Mouse (Mus musculus) adrenal gland, postnatal 36 days (tissue): ENCODE data around the gene Dicer1. TPM values are rescaled to one million over a fixed set of nuclear protein-coding genes. Genes with fewer than 3 reads are reported as not detected.

Experiments
- DNase-seq, 2 experiments: peaks; one replicate each; pipeline ENCODE4 v3.0.0; 2021; ENCODE audit warnings: mixed read lengths in 1 of 2
- long read RNA-seq, 2 experiments: library from polyadenylated mRNA; stranded (forward); transcript quantifications; one replicate each; pipeline ENCODE4 v2.0.0; 2021; ENCODE audit warnings: borderline sequencing depth in 2 of 2
- total RNA-seq, 2 experiments: library from RNA; stranded (reverse); gene quantifications; 2 replicates each; pipeline ENCODE4 v1.2.3; 2021

Dicer1 gene
- total RNA-seq: 10 to 100 TPM; 45.5 to 52.2 TPM
- long read RNA-seq, experiment 1, partial matches to known transcripts: 3 of 16 reads
- long read RNA-seq, experiment 1, other reads (novel, unspliced or antisense): 13 of 16 reads
- long read RNA-seq, experiment 2, partial matches to known transcripts: 1 of 1 reads
- long read RNA-seq, experiment 2, other reads (novel, unspliced or antisense): 0 of 1 reads

- peak; percentile 98 to 99 for DNase-seq
These were observed at the start of gene Dicer1 for GRCm38 (mm10) chr12:104751814-104752765. Gene Dicer1, minus strand, starts transcription at chr12:104751952.

GRCm38 (mm10) chr12:104799365-104799764, 47.6 kb upstream of the Dicer1 start:
- no peak for DNase-seq

GRCm38 (mm10) chr12:104797905-104798304, 46.2 kb upstream of the Dicer1 start:
- no peak for DNase-seq

- no peak for DNase-seq
These were observed 45.1 kb upstream of the Dicer1 start for GRCm38 (mm10) chr12:104796635-104797378.

GRCm38 (mm10) chr12:104794957-104795356, 43.2 kb upstream of the Dicer1 start:
- no peak for DNase-seq

- no peak for DNase-seq
These were observed 41.7 kb upstream of the Dicer1 start for GRCm38 (mm10) chr12:104793486-104793885.

- DNase-seq: no peak
These were observed 25.9 kb upstream of the Dicer1 start for GRCm38 (mm10) chr12:104777603-104778002.

GRCm38 (mm10) chr12:104771941-104772340, 20.2 kb upstream of the Dicer1 start:
- DNase-seq: peak; percentile 36 to 42

GRCm38 (mm10) chr12:104769201-104769785, 17.5 kb upstream of the Dicer1 start:
- DNase-seq: no peak

- DNase-seq: no peak
These were observed 15.4 kb upstream of the Dicer1 start for GRCm38 (mm10) chr12:104767183-104767582.

- DNase-seq: no peak
These were observed 14.0 kb upstream of the Dicer1 start for GRCm38 (mm10) chr12:104765761-104766160.

GRCm38 (mm10) chr12:104765116-104765515, 13.4 kb upstream of the Dicer1 start:
- no peak for DNase-seq

GRCm38 (mm10) chr12:104763918-104764317, 12.2 kb upstream of the Dicer1 start:
- no peak for DNase-seq

- DNase-seq: no peak
These were observed 9.7 kb upstream of the Dicer1 start for GRCm38 (mm10) chr12:104761411-104761810.

GRCm38 (mm10) chr12:104758066-104758465, 6.3 kb upstream of the Dicer1 start:
- no peak for DNase-seq

- peak; percentile 66 to 68 for DNase-seq
These were observed 1.9 kb upstream of the Dicer1 start for GRCm38 (mm10) chr12:104753686-104754085.

GRCm38 (mm10) chr12:104751331-104751813, 380 bp downstream of the Dicer1 start:
- no peak for DNase-seq

- DNase-seq: no peak
These were observed 2.8 kb downstream of the Dicer1 start for GRCm38 (mm10) chr12:104748946-104749345.

- no peak for DNase-seq
These were observed 4.5 kb downstream of the Dicer1 start for GRCm38 (mm10) chr12:104747252-104747651.

- DNase-seq: no peak
These were observed 5.2 kb downstream of the Dicer1 start for GRCm38 (mm10) chr12:104746601-104747000.

- no peak for DNase-seq
These were observed 8.1 kb downstream of the Dicer1 start for GRCm38 (mm10) chr12:104743687-104744086.

- DNase-seq: peak in 1 of 2 experiments; percentile 11
These were observed 9.5 kb downstream of the Dicer1 start for GRCm38 (mm10) chr12:104742247-104742646.
